ENCODE assay signal across 26 mouse cellular contexts in the genomic region with DNA sequence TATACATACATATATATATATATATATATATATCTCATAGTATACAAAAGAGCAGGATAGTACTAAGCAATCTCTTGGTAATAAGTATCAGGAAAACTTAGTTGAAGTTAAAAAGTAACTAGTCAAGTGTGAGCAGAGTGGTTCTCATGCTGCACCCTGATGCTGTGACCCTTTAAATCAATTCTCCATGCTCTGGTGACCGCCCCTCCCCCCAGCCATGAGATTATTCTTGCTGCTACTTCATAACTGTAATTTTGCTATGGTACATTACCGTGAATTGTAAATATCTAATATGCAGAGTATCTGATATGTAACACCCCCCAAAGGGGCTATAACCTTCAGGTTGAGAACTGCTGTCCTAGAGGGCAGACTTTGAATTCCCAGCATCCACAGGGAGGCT. TPM values are rescaled to one million over a fixed set of nuclear protein-coding genes. Genes with fewer than 3 reads are reported as not detected.
A peak's percentile ranks its signal among the peaks of the same experiment; 100 is the strongest.
DNase-seq lines count a peak whose midpoint lies in the region; ATAC-seq and TF ChIP-seq lines count a peak whose summit lies in the region.
"Had no signal": no experiment of that assay in that cellular context is flagged by ENCODE, and none has a peak within 500 bp of the region (broad histone marks: within the 10 kb centered on the region; RNA-seq: fewer than 3 reads in every experiment).

No protein-coding gene starts in this region.

- intact Hi-C loops in heart, postnatal 14 days (cut with DNase I), result no loop called here

- no peaks in the 10 kb centered on the region for H3K27me3 ChIP-seq in kidney, embryonic 15.5 days
- H3K27me3 ChIP-seq in kidney, embryonic 16.5 days (ENCODE audit: insufficient read depth, low read length), result no peaks in the 10 kb centered on the region
- no peaks in the 10 kb centered on the region for H3K27me3 ChIP-seq in small intestine, adult 2 months (ENCODE audit: control insufficient read depth, insufficient read depth, low read length)
- H3K27me3 ChIP-seq: embryonic facial prominence, embryonic 12.5 days; embryonic facial prominence, embryonic 15.5 days; heart, embryonic 13.5 days; hindbrain, embryonic 13.5 days had no signal

- H3K27ac ChIP-seq in kidney, embryonic 15.5 days, result no peak overlapping the region
- H3K27ac ChIP-seq in kidney, embryonic 16.5 days (ENCODE audit: low read length), result 0 out of 2 replicates have a peak overlapping the region, but pooled peaks have one; percentile 7
- H3K27ac ChIP-seq in small intestine, adult 2 months (ENCODE audit: insufficient read depth, low read depth, low read length), result peak overlapping the region; percentile 16; the same call in 1 of the 2 replicates
- H3K27ac ChIP-seq: embryonic facial prominence, embryonic 12.5 days; embryonic facial prominence, embryonic 15.5 days; gastrocnemius, adult 2 months; heart, embryonic 10.5 days; heart, embryonic 13.5 days; hindbrain, embryonic 10.5 days; hindbrain, embryonic 13.5 days had no signal

- peak; percentile 42 for DNase-seq in kidney, adult 11 months
- peak; percentile 56 to 67 for DNase-seq in kidney, postnatal 25 days
- DNase-seq in heart, postnatal 14 days, result no peak
- no peak for DNase-seq in cerebellum, adult 11 months
- no peak for DNase-seq in right cerebral cortex, adult 2 months (ENCODE audit: low spot score in 2 of 2)
- DNase-seq: adrenal gland, adult 8-10 months; adrenal gland, postnatal 25 days; cerebellum, adult 18-20 months; cerebellum, adult 9-10 months; cerebellum, postnatal 14 days; forebrain, postnatal 0 days; gastrocnemius, adult 2 months; gastrocnemius, postnatal 14 days had no signal

- no peak for TF ChIP-seq POLR2A in small intestine, adult 2 months (IDR thresholded peaks at IDR 0.05; ENCODE audit: low read depth, low read length)

- peaks cover 12% of the 10 kb centered on the region for H3K4me1 ChIP-seq in kidney, embryonic 15.5 days
- H3K4me1 ChIP-seq in kidney, embryonic 16.5 days (ENCODE audit: insufficient read depth, low read length), result peaks cover 6% of the 10 kb centered on the region
- H3K4me1 ChIP-seq in small intestine, adult 2 months (ENCODE audit: control insufficient read depth, insufficient read depth, insufficient read length, low read length), result peaks cover 11% of the 10 kb centered on the region; the same call in 1 of the 2 replicates
- H3K4me1 ChIP-seq: embryonic facial prominence, embryonic 12.5 days; embryonic facial prominence, embryonic 15.5 days; heart, embryonic 10.5 days; hindbrain, embryonic 10.5 days; hindbrain, embryonic 13.5 days had no signal

- no peak overlapping the region for H3K9ac ChIP-seq in kidney, embryonic 15.5 days
- H3K9ac ChIP-seq in kidney, embryonic 16.5 days (replicated peaks; ENCODE audit: low read length), result no peak overlapping the region
- H3K9ac ChIP-seq: embryonic facial prominence, embryonic 12.5 days; embryonic facial prominence, embryonic 15.5 days; forebrain, postnatal 0 days; heart, embryonic 13.5 days; hindbrain, embryonic 13.5 days had no signal

- H3K36me3 ChIP-seq in kidney, embryonic 15.5 days, result no peaks in the 10 kb centered on the region
- no peaks in the 10 kb centered on the region for H3K36me3 ChIP-seq in kidney, embryonic 16.5 days (ENCODE audit: insufficient read depth, low read length)
- no peaks in the 10 kb centered on the region; the same call in 1 of the 2 replicates for H3K36me3 ChIP-seq in small intestine, adult 2 months (ENCODE audit: control insufficient read depth, insufficient read depth, low read length)
- H3K36me3 ChIP-seq: embryonic facial prominence, embryonic 12.5 days; embryonic facial prominence, embryonic 15.5 days; heart, embryonic 10.5 days; heart, embryonic 13.5 days; hindbrain, embryonic 10.5 days; hindbrain, embryonic 13.5 days had no signal

- WGBS in kidney, embryonic 15.5 days, result 78% methylated on average over 2 of the region's 2 CpGs
- 84% methylated on average over 2 of the region's 2 CpGs for WGBS in kidney, embryonic 16.5 days
- 90% methylated on average over 2 of the region's 2 CpGs for WGBS in small intestine, adult 2 months

- no peaks in the 10 kb centered on the region for H3K9me3 ChIP-seq in kidney, embryonic 15.5 days (replicated peaks)
- H3K9me3 ChIP-seq in kidney, embryonic 16.5 days (ENCODE audit: low read length), result no peaks in the 10 kb centered on the region
- H3K9me3 ChIP-seq: embryonic facial prominence, embryonic 12.5 days; embryonic facial prominence, embryonic 15.5 days; heart, embryonic 10.5 days; heart, embryonic 13.5 days; hindbrain, embryonic 10.5 days; hindbrain, embryonic 13.5 days had no signal

- no peak overlapping the region for H3K4me3 ChIP-seq in kidney, embryonic 15.5 days (replicated peaks)
- H3K4me3 ChIP-seq in kidney, embryonic 16.5 days (ENCODE audit: low read length), result no peak overlapping the region
- H3K4me3 ChIP-seq in small intestine, adult 2 months (ENCODE audit: low read depth, low read length), result no peak overlapping the region
- H3K4me3 ChIP-seq: embryonic facial prominence, embryonic 12.5 days; embryonic facial prominence, embryonic 15.5 days; gastrocnemius, adult 2 months; heart, embryonic 10.5 days; heart, embryonic 13.5 days; hindbrain, embryonic 10.5 days; hindbrain, embryonic 13.5 days had no signal

- no peak for TF ChIP-seq CTCF in small intestine, adult 2 months (IDR thresholded peaks at IDR 0.05; ENCODE audit: extremely low read depth, insufficient read length, insufficient replicate concordance, low read depth, low read length)

- no peak; the same call in 1 of the 2 replicates for ATAC-seq in kidney, embryonic 15.5 days (replicated peaks; ENCODE audit: low FRiP score)
- no peak for ATAC-seq in kidney, embryonic 16.5 days (ENCODE audit: low FRiP score, low TSS enrichment)
- ATAC-seq: activated CD4-positive, CD25-positive, alpha-beta regulatory T cell, adult 4 months; forebrain, embryonic 14.5 days; hindbrain, embryonic 16.5 days had no signal

- H3K4me2 ChIP-seq in kidney, embryonic 15.5 days, result no peak overlapping the region
- no peak overlapping the region for H3K4me2 ChIP-seq in kidney, embryonic 16.5 days (replicated peaks; ENCODE audit: low read depth, low read length)
- H3K4me2 ChIP-seq: embryonic facial prominence, embryonic 12.5 days; embryonic facial prominence, embryonic 15.5 days; heart, embryonic 13.5 days; hindbrain, embryonic 13.5 days had no signal

RNA-seq across cellular contexts. Expression of a gene that starts 10.1 kb away (rescaled TPM):
- 8.7 and 8.8 TPM in 2 replicates for polyA plus RNA-seq in kidney, embryonic 15.5 days (2015; fragmentation: Nextera tagmentation; extraction: Ambion mirVana)
- polyA plus RNA-seq in kidney, embryonic 16.5 days (2015; fragmentation: Nextera tagmentation; extraction: Ambion mirVana), result 14.1 and 14.6 TPM in 2 replicates
- polyA plus RNA-seq in small intestine, adult 2 months (2012; rRNA removed), result 0.52 and 5.2 TPM in 2 replicates
- total RNA-seq in heart, postnatal 14 days (2021), result 10 to 100 TPM; 13.8 to 14.8 TPM
- total RNA-seq: common myeloid progenitor, adult 5-6 weeks had no signal

RNA-seq across cellular contexts. Expression of a gene that starts 49.4 kb away (rescaled TPM):
- polyA plus RNA-seq in kidney, embryonic 15.5 days (2015; fragmentation: Nextera tagmentation; extraction: Ambion mirVana), result 88.9 and 90.3 TPM in 2 replicates
- 101 and 103 TPM in 2 replicates for polyA plus RNA-seq in kidney, embryonic 16.5 days (2015; fragmentation: Nextera tagmentation; extraction: Ambion mirVana)
- polyA plus RNA-seq in small intestine, adult 2 months (2012; rRNA removed), result 21.3 and 42.5 TPM in 2 replicates
- 10 to 100 TPM; 24.3 to 24.6 TPM for total RNA-seq in heart, postnatal 14 days (2021)

Comparison
In these comparisons a context has a peak if more than half of its experiments do, and no peak if none do; other contexts are left out.
1. DNase-seq: peak in kidney, adult 11 months (single experiment) and kidney, postnatal 25 days (2 of 2); none in heart, postnatal 14 days (0 of 2), cerebellum, adult 11 months (single experiment) and right cerebral cortex, adult 2 months (0 of 2).